Mouse (Mus musculus) mouse trophoblast stem cell (cell line): ENCODE measurements around the gene Amigo3.

ENCODE experiments used
- in situ Hi-C, 2 experiments: fragments of 300-500 bp; cut with MseI, MboI; formaldehyde crosslinking; loops; 2 replicates in 1 of 2; 3 replicates in 1 of 2; pipeline ENCODE4 v1.15.1; 2025

Gene Amigo3

DNA sequence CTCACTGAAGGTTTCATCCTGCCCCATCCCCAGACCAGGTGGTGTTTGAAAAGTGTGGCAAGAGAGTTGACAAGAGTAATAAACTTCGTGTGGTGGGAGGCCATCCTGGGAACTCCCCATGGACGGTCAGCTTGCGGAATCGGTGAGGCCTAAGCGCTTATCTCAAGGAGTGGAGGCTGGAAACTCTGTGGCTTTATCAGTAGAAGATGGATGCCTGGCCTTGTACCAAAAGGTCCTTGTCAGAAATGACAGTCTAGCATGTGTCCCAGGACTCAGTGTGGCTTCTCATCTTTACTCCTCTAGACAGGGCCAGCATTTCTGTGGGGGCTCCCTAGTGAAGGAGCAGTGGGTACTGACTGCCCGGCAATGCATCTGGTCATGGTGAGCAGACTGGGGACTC is 30.6 kb downstream of the Amigo3 start:
- in situ Hi-C loops, result no loop called here

DNA sequence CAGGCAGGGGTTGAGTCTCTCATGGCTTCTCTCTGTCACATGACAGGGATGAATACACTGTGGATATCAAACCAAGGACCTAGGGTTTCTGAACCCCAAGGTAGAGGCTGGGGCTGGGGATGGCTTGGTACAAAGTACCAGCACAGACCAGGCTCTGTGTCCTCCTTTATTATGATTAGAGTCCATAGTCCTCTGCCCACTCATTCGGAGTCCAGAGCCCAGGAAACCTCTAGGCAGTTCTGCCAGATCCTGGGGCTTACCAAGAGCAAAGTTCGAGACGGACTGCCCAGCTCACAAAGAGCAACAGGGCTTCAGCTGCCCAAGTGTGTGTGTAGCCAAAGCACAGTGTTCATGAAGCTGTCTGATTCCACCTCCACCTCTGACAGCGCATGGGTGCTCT is 32.3 kb downstream of the Amigo3 start:
- in situ Hi-C loops, result no loop called here

DNA sequence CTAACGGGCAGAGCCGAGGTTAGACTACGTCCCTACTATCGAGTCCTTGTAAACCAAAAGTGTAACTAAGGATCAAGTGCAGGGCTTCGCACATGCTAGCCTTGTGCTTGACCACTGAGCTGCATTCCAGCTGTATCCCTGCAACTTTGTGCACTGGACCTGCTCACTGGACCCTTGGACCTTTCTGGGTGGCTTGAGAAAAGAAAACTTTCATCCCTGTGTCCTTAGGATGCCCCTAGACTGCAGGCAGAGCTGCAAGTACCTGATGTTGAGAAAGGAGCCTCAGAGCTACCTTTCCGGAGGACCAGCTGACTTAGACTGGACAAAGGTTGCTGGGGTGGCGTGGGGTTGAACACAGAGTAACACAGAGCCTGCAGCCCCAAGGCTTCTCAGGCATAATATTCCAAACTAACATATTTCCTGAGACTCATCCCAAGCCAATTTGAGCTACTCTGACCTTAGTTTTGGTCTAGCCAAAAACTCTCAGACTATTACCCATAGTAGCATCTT is 37.7 kb downstream of the Amigo3 start:
- in situ Hi-C loops, result no loop called here

DNA sequence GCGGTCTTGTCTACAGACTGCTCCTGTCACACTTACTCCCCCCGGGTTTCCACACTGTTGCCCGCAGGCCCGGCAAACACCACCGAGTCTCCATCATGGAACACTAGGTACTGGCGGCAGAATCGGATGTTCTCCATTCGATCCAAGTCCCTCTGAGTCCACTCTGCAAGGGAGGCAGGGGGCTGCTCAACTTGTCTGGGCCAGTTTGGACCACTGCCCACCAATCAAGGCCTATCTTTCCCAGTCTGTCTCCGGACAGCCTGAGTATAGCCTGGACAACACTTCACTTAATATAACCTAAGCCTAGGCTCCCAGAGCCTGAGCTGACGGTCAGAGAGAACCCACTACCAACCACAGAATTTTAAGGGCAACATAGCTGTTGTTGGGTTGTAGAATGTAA is 40.6 kb downstream of the Amigo3 start:
- in situ Hi-C loops, result no loop called here

DNA sequence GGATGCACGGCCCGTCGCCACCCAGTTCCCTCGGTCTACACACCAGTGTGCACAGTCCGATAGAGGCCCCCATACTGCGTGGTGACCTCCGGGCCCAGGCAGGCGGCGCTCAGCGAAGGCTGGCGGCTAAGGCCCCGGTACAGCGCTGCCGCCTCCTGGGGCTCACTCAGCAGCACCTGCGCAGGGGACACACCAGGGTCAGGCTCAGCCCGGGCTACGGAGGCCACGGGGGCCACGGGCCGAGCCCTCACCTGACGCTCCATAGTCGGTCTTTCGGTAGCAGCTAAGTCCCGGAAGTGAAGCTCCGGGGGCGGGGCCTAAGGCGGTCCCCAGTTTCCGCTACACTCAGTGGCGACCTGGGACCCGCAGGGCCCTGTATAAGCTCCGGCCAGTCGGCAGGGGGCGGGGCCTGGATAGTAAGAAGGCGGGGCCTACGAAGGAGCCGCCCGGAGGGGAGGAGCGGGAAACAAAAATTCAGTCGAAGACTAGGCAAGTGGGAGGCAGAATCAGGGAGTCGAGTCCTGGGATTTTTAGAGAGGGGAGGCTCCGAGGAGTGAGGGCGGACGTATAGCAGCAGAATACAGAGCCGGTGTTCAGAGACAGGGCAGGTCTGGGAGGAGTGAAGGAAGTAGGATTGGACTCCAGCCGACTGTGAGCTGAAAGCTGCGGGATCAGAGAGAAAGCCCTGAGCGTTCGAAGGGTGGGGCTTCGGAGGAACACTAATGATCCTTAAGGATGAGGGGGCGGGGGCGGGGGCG is 41.4 kb downstream of the Amigo3 start, which contains the start of gene Apeh:
Apeh (minus strand) TSS at position 423 of the 758 bp plus-strand sequence.
- in situ Hi-C loops, result no loop called here

DNA sequence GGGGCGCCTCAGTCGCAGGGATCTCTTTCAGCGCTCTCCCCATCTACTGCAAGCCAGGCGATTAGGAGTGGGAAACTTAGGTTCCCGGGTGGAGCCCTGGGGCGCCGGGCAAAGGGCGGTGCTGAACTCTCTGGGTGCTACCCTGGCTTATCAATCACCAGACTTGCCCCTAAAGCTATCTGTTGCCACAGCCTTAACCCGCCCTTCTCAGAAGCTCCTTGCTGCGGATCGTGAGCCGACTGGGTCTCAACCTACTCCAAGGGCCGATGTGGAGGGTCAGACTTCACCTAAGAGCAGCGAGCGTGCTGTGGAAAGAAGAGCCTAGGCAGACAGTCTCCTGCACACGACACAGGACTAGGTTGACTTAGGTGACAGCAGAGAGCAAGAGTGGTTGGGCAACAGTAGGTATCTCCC is 42.0 kb downstream of the Amigo3 start:
- in situ Hi-C loops, result loop anchor here (5.0 kb wide), 2 partner anchors 42 to 97 kb away; partner anchors contain the start of gene Bsn (in 1 of the 2)

DNA sequence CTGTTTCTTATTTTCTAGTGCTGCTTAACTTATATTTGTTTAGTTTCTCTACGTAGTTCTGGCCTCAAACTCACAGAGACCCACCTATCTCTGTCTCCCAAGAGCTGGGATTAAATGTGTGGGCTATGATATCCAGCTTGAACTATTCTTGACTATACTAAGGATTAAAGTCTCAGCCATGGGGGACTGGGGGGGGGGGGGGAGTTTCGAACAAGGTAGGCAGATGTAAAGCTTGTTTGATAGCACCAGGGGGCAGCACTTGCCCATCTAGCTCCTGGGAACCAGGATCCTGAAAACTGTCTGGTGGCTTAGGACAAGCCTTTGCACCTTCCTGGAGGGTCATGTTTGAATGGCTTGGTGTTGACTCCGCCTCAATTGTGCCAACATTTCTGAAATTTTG is 42.6 kb downstream of the Amigo3 start:
- in situ Hi-C loops, result loop anchor here (5.0 kb wide), 2 partner anchors 42 to 97 kb away; partner anchors contain the start of gene Bsn (in 1 of the 2)

DNA sequence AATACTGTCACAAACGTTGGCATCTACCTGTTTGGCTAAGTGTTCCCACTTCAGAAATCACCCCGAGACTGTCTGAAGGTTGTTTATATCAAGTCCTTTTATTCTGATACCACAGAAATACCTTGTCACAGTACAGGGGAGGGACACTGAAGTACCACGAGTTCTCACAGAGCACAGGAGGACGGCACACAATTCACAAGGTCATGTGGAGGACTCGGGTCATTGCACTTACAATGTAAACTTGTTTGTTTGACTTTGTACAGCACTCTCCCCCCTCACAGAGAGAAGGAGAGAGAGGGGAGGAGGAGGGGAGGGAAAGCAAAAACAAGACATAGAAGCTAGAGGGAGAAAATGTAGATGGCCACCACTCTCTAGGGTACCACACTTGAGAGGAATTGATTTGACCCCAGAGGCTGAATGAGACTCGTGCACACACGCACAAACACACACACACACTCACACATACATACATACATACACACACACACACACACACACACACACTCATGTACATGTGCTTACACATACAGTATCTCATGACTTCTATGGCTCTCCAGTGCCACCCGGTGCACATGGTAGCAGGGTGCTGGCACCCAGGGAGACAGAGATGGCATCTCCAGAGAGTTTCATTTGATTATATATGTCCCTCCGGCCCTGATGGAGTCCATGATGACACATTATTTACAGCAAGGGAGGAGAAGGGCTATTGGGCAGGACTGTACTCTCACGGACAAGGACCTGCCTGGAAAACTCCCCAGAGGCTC is 43.2 kb downstream of the Amigo3 start:
- in situ Hi-C loops, result loop anchor here (5.0 kb wide), 2 partner anchors 41 to 96 kb away; partner anchors contain the start of gene Bsn (in 1 of the 2)

DNA sequence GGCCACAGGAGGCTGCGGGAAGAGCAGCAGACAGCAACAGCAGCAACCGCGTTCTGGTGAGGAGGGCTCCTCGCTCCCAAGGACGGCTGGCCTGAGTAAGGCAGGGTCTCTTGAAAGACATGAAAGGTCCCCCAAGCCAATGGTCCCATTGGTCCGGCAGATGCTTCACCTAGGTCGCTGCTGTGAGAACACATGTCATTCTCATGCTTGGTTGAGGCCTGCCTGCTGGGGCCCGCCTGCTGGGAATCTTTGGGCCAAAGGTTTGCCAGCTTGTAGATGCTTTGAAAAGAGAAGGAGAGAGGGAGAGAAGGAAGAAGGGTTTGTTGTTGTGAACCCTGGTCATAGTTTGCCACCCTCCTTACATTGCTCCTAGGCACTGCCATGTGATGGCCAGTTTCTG is 46.7 kb downstream of the Amigo3 start:
- in situ Hi-C loops, result loop anchor here (5.0 kb wide), 2 partner anchors 38 to 93 kb away; partner anchors contain the start of gene Bsn (in 1 of the 2)

DNA sequence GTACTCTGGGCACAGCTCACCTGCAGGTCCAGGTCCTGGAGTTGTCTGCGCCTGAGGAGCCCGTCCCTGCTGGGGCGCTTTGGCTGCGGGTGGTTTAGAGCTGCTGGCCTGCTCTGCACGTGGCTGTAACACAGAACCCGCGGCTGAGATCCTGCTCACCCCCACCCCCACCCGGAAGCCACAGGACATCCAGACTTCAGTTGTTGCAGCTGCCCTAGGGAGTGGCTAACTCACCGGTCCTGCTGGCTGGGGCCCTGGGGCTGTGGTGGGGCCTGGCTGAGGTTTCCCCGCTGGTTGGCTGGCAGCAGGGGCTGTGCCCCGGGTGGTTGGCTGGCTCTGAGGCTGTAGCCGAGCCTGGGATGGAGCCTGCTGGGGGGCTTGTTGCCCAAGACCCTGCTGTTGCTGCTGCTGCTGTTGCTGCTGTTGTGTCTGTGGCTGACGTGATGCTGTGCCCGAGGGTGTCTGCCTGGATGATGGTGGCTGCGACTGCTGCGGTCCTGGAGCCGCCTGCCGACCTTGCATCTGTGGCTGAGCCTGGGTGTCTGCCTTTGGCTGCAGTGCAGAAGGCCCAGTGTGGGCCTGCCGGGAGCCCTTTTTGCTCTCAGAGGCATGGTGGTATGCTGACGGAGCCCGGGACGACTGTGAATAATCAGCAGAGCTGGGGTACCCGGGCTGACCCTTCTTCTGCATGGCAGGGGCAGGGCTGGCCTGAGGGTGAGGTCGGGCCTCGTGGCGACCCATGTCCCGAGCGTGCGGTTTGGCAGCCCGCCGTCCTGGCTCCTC is 52.0 kb downstream of the Amigo3 start:
- in situ Hi-C loops, result no loop called here
